Mouse (Mus musculus): ENCODE results near the gene Aurkaip1. TPM values are rescaled to one million over a fixed set of nuclear protein-coding genes. Genes with fewer than 3 reads are reported as not detected.
A peak's percentile ranks its signal among the peaks of the same experiment; 100 is the strongest.

Aurkaip1 gene
- polyA plus RNA-seq, 1 experiment: 131 TPM

DNA sequence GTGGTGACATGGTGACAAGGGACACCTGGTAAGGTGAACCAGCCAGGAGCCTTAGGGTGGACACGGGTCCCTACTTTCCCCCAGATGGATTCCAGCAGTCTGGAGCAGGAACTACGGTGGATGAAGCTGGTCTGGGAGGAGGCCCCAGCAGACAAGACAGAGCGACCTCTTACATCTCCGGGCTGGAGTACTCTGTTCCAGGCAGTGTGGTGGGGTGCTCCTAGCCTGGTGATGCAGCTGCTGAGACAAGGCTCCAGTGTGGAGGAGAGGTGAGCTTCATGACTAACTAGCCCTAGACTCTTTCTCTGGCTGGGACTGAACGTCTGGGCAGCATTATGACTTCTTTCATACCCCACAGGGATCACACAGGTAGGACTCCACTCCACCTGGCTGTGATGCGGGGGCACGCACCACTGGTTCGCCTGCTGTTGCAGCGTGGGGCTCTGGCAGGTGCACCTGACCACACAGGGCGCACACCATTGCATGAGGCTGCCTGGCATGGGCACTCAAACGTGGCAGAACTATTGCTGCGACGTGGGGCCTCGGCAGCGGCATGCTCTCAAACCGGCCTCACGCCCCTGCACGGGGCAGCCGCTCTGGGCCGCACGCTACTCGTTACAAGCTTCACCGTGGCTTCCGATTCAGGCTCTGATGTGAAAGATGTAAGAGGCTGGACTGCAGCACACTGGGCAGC is 39.7 kb upstream of the Aurkaip1 start:
- H3K27ac ChIP-seq (ENCODE audit: insufficient read depth, low read length): no peak overlapping the region
- no peak overlapping the region for H3K4me3 ChIP-seq (ENCODE audit: insufficient read depth, low read length)
- TF ChIP-seq CTCF (IDR thresholded peaks at IDR 0.05; ENCODE audit: extremely low read depth, insufficient read depth, low read length) (no peak), POLR2A (IDR thresholded peaks at IDR 0.05; ENCODE audit: extremely low read depth, insufficient read depth, low read length) (no peak)
- H3K4me1 ChIP-seq (ENCODE audit: control insufficient read depth, insufficient read depth, low read length): no peaks in the 10 kb centered on the region

DNA sequence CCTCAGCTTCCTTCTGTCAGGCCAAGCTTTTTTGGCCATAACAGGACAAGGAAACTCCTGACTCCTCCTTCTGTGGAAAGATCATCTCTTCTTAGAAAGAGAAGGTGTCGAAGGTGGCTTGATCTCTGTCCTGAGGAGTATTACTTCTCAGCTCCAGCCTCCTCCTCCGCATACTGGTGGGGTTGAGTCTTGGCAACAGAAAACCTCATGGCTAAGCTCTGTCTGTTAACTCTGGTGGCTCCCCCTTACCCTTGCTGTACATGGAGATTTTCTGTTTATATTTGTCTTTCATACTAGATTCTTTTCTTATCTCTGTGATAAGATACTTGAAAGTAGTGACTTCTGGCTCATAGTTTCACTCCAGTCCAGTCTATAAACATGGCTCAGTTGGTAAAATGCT is 37.3 kb upstream of the Aurkaip1 start:
- Histone ChIP-seq H3K4me1 (ENCODE audit: control insufficient read depth, insufficient read depth, low read length) (no peaks in the 10 kb centered on the region), H3K4me3 (ENCODE audit: insufficient read depth, low read length) (no peak overlapping the region), H3K27ac (ENCODE audit: insufficient read depth, low read length) (no peak overlapping the region)
- TF ChIP-seq CTCF (IDR thresholded peaks at IDR 0.05; ENCODE audit: extremely low read depth, insufficient read depth, low read length) (no peak), POLR2A (IDR thresholded peaks at IDR 0.05; ENCODE audit: extremely low read depth, insufficient read depth, low read length) (no peak)

GRCm38 (mm10) chr4:155802075-155802474 is 29.0 kb upstream of the Aurkaip1 start:
- H3K27ac ChIP-seq (ENCODE audit: insufficient read depth, low read length): no peak overlapping the region
- no peak for TF ChIP-seq CTCF (IDR thresholded peaks at IDR 0.05; ENCODE audit: extremely low read depth, insufficient read depth, low read length)
- no peak for TF ChIP-seq POLR2A (IDR thresholded peaks at IDR 0.05; ENCODE audit: extremely low read depth, insufficient read depth, low read length)
- H3K4me3 ChIP-seq (ENCODE audit: insufficient read depth, low read length): no peak overlapping the region
- peaks cover 3% of the 10 kb centered on the region; the same call in 1 of the 2 replicates for H3K4me1 ChIP-seq (ENCODE audit: control insufficient read depth, insufficient read depth, low read length)

DNA sequence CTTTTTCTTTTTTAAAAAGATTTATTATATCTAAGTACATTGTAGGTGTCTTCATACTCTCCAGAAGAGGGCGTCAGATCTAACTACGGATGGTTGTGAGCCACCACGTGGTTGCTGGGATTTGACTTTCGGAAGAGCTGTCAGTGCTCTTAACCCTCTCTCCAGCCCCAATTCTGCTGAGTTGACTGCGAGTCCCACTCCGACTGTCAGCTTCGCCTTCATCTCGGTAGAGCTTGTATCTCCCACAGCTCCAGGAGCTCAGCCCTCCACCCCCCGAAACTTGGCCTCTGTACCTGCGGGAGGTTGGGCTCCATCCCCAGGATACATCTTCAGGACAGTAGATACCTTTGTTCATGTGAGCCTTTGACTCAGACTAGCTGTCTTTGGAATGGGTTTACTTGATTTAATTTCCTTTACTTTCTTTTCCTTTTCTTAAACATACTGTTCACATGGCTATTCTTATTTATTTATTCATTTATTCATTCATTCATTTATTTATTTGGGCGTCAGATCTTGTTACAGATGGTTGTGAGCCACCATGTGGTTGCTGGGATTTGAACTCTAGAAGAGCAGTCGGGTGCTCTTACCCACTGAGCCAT is 28.2 kb upstream of the Aurkaip1 start, which contains the start of gene Mrpl20:
Gene Mrpl20, plus strand, starts transcription at position 138 of the 599 bp plus-strand sequence.
- Histone ChIP-seq H3K4me1 (ENCODE audit: control insufficient read depth, insufficient read depth, low read length) (peaks cover 3% of the 10 kb centered on the region; the same call in 1 of the 2 replicates), H3K4me3 (ENCODE audit: insufficient read depth, low read length) (peak within 1 kb of the TSS; percentile 96), H3K27ac (ENCODE audit: insufficient read depth, low read length) (peak within 1 kb of the TSS; percentile 43; the same call in 1 of the 2 replicates)
- TF ChIP-seq POLR2A (IDR thresholded peaks at IDR 0.05; ENCODE audit: extremely low read depth, insufficient read depth, low read length): no peak
- no peak for TF ChIP-seq CTCF (IDR thresholded peaks at IDR 0.05; ENCODE audit: extremely low read depth, insufficient read depth, low read length)

DNA sequence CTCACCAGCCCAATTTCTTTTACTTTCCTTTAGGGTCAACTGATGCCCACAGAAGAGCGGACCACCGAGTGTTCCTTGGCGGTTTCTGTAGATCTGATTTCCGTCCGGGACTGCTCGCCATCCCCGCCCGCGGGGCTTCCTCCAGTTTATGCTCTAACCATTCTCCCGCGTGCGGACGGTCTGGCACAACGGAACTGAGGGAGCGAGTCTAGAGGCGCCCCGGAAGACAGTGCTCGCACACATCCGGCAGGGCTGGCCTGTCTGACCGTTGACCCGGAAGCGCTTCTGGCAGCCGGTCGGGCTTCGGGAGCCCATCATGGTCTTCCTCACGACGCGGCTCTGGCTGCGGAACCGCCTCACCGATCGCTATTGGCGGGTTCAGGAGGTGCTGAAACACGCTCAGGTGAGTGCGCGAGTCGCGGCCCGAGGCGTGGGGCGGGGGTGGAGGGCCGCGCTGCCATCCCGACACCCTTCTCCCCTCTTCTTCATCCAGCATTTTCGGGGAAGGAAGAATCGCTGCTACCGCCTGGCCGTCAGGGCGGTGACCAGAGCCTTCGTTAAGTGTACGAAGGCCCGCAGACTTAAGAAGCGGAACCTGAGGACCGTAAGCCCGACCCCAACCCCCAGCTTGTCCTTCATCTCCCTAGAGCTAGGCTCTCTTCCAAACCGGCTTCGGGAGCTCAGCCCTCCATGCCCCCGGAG is 27.6 kb upstream of the Aurkaip1 start:
- peak; percentile 51; the same call in 1 of the 2 replicates for TF ChIP-seq POLR2A (IDR thresholded peaks at IDR 0.05; ENCODE audit: extremely low read depth, insufficient read depth, low read length)
- TF ChIP-seq CTCF (IDR thresholded peaks at IDR 0.05; ENCODE audit: extremely low read depth, insufficient read depth, low read length): no peak
- Histone ChIP-seq H3K4me1 (ENCODE audit: control insufficient read depth, insufficient read depth, low read length) (peaks cover 3% of the 10 kb centered on the region; the same call in 1 of the 2 replicates), H3K4me3 (ENCODE audit: insufficient read depth, low read length) (peak overlapping the region; percentile 96)

GRCm38 (mm10) chr4:155807841-155808240 is 23.2 kb upstream of the Aurkaip1 start:
- Histone ChIP-seq H3K27ac (ENCODE audit: insufficient read depth, low read length) (no peak overlapping the region), H3K4me1 (ENCODE audit: control insufficient read depth, insufficient read depth, low read length) (peaks cover 3% of the 10 kb centered on the region; the same call in 1 of the 2 replicates), H3K4me3 (ENCODE audit: insufficient read depth, low read length) (no peak overlapping the region)
- TF ChIP-seq POLR2A (IDR thresholded peaks at IDR 0.05; ENCODE audit: extremely low read depth, insufficient read depth, low read length) (no peak), CTCF (IDR thresholded peaks at IDR 0.05; ENCODE audit: extremely low read depth, insufficient read depth, low read length) (no peak)

More for the DNA sequence above, 27.6 kb upstream of the Aurkaip1 start:
- H3K27ac ChIP-seq (ENCODE audit: insufficient read depth, low read length): peak overlapping the region; percentile 43; the same call in 1 of the 2 replicates

DNA sequence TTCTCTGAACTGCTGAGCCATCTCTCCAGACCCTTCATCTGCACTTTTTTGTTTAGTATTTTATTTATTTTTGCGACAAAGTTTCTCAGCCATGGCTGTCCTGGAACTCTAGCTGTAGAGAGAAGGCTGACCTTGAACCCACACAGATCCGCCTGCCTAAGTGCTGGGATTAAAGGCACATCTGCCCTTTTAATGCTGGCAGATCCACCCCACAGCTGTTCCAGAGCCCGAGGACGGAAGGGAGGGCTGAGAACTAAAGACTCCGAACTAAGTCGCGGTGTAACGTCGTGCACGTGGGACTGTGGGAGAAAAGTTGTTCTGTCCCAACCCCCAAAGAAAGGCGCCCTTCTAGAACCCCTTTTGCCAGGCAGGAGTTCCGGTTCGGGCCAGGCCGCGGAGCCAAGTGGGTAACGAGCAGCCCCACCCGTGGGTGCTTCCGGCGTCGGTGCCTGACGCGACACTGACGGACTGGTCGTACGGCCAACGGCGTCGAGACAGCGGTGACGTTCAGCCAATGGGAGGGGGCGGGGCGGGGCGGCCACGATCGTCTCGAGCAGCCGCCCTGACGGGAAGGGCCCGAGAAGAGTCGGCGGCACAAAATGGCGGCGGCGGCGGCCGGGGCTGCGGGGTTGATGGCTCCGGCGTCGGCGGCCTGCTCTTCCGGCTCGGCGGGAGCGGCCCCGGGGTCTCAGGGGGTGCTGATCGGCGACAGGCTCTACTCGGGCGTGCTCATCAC is 19.0 kb upstream of the Aurkaip1 start, which contains the start of gene Ccnl2:
Gene Ccnl2, plus strand, starts transcription at position 561 of the 736 bp plus-strand sequence.
- Histone ChIP-seq H3K4me1 (ENCODE audit: control insufficient read depth, insufficient read depth, low read length) (peaks cover 4% of the 10 kb centered on the region), H3K27ac (ENCODE audit: insufficient read depth, low read length) (peak within 1 kb of the TSS; percentile 90)
- TF ChIP-seq CTCF (IDR thresholded peaks at IDR 0.05; ENCODE audit: extremely low read depth, insufficient read depth, low read length) (no peak), POLR2A (IDR thresholded peaks at IDR 0.05; ENCODE audit: extremely low read depth, insufficient read depth, low read length) (0 out of 2 replicates have a peak, but pooled peaks have one; percentile 9)

DNA sequence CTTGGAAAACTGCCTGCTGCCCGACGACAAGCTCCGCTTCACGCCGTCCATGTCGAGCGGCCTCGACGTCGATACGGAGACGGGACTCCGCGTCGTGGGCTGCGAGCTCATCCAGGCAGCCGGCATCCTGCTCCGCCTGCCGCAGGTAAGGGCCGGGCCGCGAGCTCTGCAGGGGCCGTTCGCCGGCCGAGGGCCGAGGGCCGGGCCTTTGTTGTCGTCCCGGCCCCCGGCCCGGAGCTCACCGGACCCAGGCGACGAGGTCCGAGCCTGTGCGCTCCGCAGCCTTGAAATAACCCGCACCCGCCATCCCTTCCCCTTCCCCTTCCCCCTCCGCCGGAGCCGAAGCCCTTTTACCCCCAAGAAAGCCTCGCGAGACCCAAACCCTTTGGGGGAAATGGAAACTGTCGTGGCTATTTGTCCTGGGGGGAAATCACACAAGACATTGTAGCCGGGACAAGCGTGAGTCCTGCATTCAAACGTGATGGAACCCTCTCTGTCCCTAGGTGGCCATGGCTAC is 18.3 kb upstream of the Aurkaip1 start:
- H3K27ac ChIP-seq (ENCODE audit: insufficient read depth, low read length): peak overlapping the region; percentile 90
- TF ChIP-seq CTCF (IDR thresholded peaks at IDR 0.05; ENCODE audit: extremely low read depth, insufficient read depth, low read length) (no peak), POLR2A (IDR thresholded peaks at IDR 0.05; ENCODE audit: extremely low read depth, insufficient read depth, low read length) (no peak)
- H3K4me1 ChIP-seq (ENCODE audit: control insufficient read depth, insufficient read depth, low read length): peaks cover 4% of the 10 kb centered on the region
- H3K4me3 ChIP-seq (ENCODE audit: insufficient read depth, low read length): peak overlapping the region; percentile 90

More for the DNA sequence above, 19.0 kb upstream of the Aurkaip1 start, which contains the start of gene Ccnl2:
- H3K4me3 ChIP-seq (ENCODE audit: insufficient read depth, low read length): peak within 1 kb of the TSS; percentile 90
